In the genomic region with DNA sequence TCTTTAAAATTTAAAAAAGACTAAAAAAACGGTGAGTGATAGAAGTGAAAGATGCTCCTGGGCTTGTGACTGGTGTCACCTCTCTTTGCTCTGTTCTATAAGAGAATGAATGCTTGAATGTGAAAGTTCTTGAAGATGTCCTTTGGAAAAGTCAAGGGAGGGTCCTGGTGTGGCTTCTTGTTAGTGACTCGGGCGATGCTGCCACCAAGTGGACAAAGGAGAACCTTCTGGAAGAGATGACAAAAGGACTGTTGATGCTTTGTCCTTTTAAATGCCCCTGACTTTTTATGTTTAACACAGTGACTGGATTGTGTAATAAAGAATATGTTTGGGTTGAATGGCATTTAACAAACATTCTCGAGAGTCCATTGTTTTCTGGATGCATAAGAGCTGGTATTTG, we compare ENCODE assay signal across 9 mouse cellular contexts. TPM values are rescaled to one million over a fixed set of nuclear protein-coding genes. Genes with fewer than 3 reads are reported as not detected.
A peak's percentile ranks its signal among the peaks of the same experiment; 100 is the strongest.
DNase-seq lines count a peak whose midpoint lies in the region.
"Had no signal": no experiment of that assay in that cellular context is flagged by ENCODE, and none has a peak within 500 bp of the region (broad histone marks: within the 10 kb centered on the region; RNA-seq: fewer than 3 reads in every experiment).

No protein-coding gene starts in this region.

- peak; percentile 37 for DNase-seq in gastrocnemius, postnatal 10 days
- DNase-seq in gastrocnemius, adult 8-10 months (ENCODE audit: low spot score in 2 of 2) = no peak
- DNase-seq in 416B (ENCODE audit: low read depth) = peak; percentile 81
- DNase-seq in adrenal gland, adult (ENCODE audit: inconsistent age in 2 of 2, low spot score in 1 of 2) = peak; percentile 32 to 83
- DNase-seq in embryo, embryonic 10.5 days (ENCODE audit: low spot score) = peak; percentile 76
- peak; percentile 51 for DNase-seq in layer of hippocampus, adult 11-12 months (ENCODE audit: low spot score)
- DNase-seq in lung, postnatal 14 days = peak; percentile 70
- peak; percentile 6 for DNase-seq in thymus, adult 18-20 months

RNA-seq across cellular contexts. Expression of a gene that starts 45.9 kb away (rescaled TPM):
- not detected for total RNA-seq in gastrocnemius, postnatal 10 days (2021)
- not detected for total RNA-seq in gastrocnemius, adult 8-10 months (2022)
- total RNA-seq: adrenal gland, postnatal 4 days had no signal

Comparison
In these comparisons a context has a peak if more than half of its experiments do, and no peak if none do; other contexts are left out.
1. DNase-seq: peak in gastrocnemius, postnatal 10 days (single experiment), 416B (single experiment), adrenal gland, adult (2 of 2), embryo, embryonic 10.5 days (single experiment), layer of hippocampus, adult 11-12 months (single experiment), lung, postnatal 14 days (single experiment) and thymus, adult 18-20 months (2 of 2); none in gastrocnemius, adult 8-10 months (0 of 2).